Mouse (Mus musculus) erythroblast, embryonic 14.5 days (primary cell): ENCODE data around the gene Gldc.

Experiments
- GATA1 ChIP-seq: IDR thresholded peaks from 2 replicates; pipeline ENCODE4 v1.6.1; 2012; ENCODE audit warnings: low read length, inconsistent platforms, mixed read lengths
- TAL1 ChIP-seq: IDR thresholded peaks from 3 replicates; pipeline ENCODE4 v1.6.1; 2012; ENCODE audit warnings: low read length, inconsistent platforms, mixed read lengths

DNA sequence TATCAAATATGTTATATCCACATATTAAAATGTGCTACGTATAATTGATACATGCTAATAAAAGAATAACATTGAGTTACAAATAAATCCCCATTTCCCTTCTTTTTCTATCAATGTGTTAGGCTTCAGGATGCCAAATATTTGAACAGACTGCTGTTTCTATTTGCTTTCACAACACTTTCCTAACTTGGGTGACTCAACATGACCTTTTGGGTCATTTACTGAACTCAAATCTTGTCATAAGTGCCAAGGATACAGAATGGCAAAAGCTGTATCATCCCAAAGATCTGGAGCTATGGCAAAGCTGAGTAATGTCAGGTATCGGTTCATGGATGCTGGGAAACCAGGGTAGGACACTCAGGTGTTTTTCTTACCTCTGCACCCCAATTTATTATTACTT lies 12.0 kb upstream of the Gldc start:
- TF ChIP-seq TAL1 = no peak
- TF ChIP-seq GATA1 = no peak
